Mouse (Mus musculus): ENCODE results near the gene Ptprk. TPM values are rescaled to one million over a fixed set of nuclear protein-coding genes. Genes with fewer than 3 reads are reported as not detected.

Gene Ptprk
- polyA plus RNA-seq, 1 experiment from 2014 or later: 17.3 TPM

- WGBS: 53% methylated on average over 5 of the region's 5 CpGs
- H3K9me3 ChIP-seq (ENCODE audit: control insufficient read depth, low read length): no peaks in the 10 kb centered on the region
- H3K4me2 ChIP-seq: no peak overlapping the region
- peaks cover 2% of the 10 kb centered on the region; the same call in 1 of the 2 replicates for H3K4me1 ChIP-seq (ENCODE audit: control insufficient read depth, insufficient read depth, low read length)
- no peak overlapping the region for H3K4me3 ChIP-seq (ENCODE audit: low read depth, low read length)
- no peaks in the 10 kb centered on the region for H3K36me3 ChIP-seq (ENCODE audit: control insufficient read depth, insufficient read depth, low read length)
- ATAC-seq (ENCODE audit: low FRiP score) (no peak), DNase-seq (ENCODE audit: low spot score, missing footprints) (no peak)
- no peak overlapping the region for H3K9ac ChIP-seq (ENCODE audit: low read length)
- H3K27me3 ChIP-seq (ENCODE audit: control insufficient read depth, insufficient read depth, low read length): no peaks in the 10 kb centered on the region
- H3K27ac ChIP-seq (ENCODE audit: low read depth, low read length): no peak overlapping the region
Measured at GRCm38 (mm10) chr10:28225536-28226075, 151.0 kb downstream of the Ptprk start.

GRCm38 (mm10) chr10:28227732-28228131 is 153.1 kb downstream of the Ptprk start:
- H3K27me3 ChIP-seq (ENCODE audit: control insufficient read depth, insufficient read depth, low read length): no peaks in the 10 kb centered on the region
- H3K9ac ChIP-seq (ENCODE audit: low read length): no peak overlapping the region
- H3K4me3 ChIP-seq (ENCODE audit: low read depth, low read length): no peak overlapping the region
- H3K4me2 ChIP-seq: no peak overlapping the region
- peaks cover 9% of the 10 kb centered on the region for H3K4me1 ChIP-seq (ENCODE audit: control insufficient read depth, insufficient read depth, low read length)
- 89% methylated on average over 4 of the region's 4 CpGs for WGBS
- DNase-seq (ENCODE audit: low spot score, missing footprints) (no peak), ATAC-seq (ENCODE audit: low FRiP score) (no peak)
- H3K9me3 ChIP-seq (ENCODE audit: control insufficient read depth, low read length): no peaks in the 10 kb centered on the region
- no peak overlapping the region for H3K27ac ChIP-seq (ENCODE audit: low read depth, low read length)
- H3K36me3 ChIP-seq (ENCODE audit: control insufficient read depth, insufficient read depth, low read length): no peaks in the 10 kb centered on the region

GRCm38 (mm10) chr10:28228208-28228607 is 153.6 kb downstream of the Ptprk start:
- peaks cover 9% of the 10 kb centered on the region for H3K4me1 ChIP-seq (ENCODE audit: control insufficient read depth, insufficient read depth, low read length)
- H3K4me2 ChIP-seq: no peak overlapping the region
- DNase-seq (ENCODE audit: low spot score, missing footprints): no peak
- H3K4me3 ChIP-seq (ENCODE audit: low read depth, low read length): no peak overlapping the region
- no peak overlapping the region for H3K9ac ChIP-seq (ENCODE audit: low read length)
- H3K36me3 ChIP-seq (ENCODE audit: control insufficient read depth, insufficient read depth, low read length): no peaks in the 10 kb centered on the region
- no peak for ATAC-seq (ENCODE audit: low FRiP score)
- 85% methylated on average over 1 of the region's 1 CpGs for WGBS
- H3K9me3 ChIP-seq (ENCODE audit: control insufficient read depth, low read length): no peaks in the 10 kb centered on the region
- no peaks in the 10 kb centered on the region for H3K27me3 ChIP-seq (ENCODE audit: control insufficient read depth, insufficient read depth, low read length)
- H3K27ac ChIP-seq (ENCODE audit: low read depth, low read length): no peak overlapping the region

- H3K4me3 ChIP-seq (ENCODE audit: low read depth, low read length): no peak overlapping the region
- WGBS: 13% methylated on average over 4 of the region's 4 CpGs
- no peak overlapping the region for H3K4me2 ChIP-seq
- no peaks in the 10 kb centered on the region for H3K9me3 ChIP-seq (ENCODE audit: control insufficient read depth, low read length)
- H3K27me3 ChIP-seq (ENCODE audit: control insufficient read depth, insufficient read depth, low read length): no peaks in the 10 kb centered on the region
- peaks cover 7% of the 10 kb centered on the region for H3K4me1 ChIP-seq (ENCODE audit: control insufficient read depth, insufficient read depth, low read length)
- peak; percentile 91 for ATAC-seq (ENCODE audit: low FRiP score)
- H3K27ac ChIP-seq (ENCODE audit: low read depth, low read length): 0 out of 2 replicates have a peak overlapping the region, but pooled peaks have one; percentile 41
- no peak overlapping the region for H3K9ac ChIP-seq (ENCODE audit: low read length)
- no peaks in the 10 kb centered on the region for H3K36me3 ChIP-seq (ENCODE audit: control insufficient read depth, insufficient read depth, low read length)
- DNase-seq (ENCODE audit: low spot score, missing footprints): peak; percentile 92
Measured at GRCm38 (mm10) chr10:28232273-28233167, 157.9 kb downstream of the Ptprk start.

- Histone ChIP-seq H3K27ac (ENCODE audit: low read depth, low read length) (no peak overlapping the region), H3K4me1 (ENCODE audit: control insufficient read depth, insufficient read depth, low read length) (peaks cover 12% of the 10 kb centered on the region), H3K27me3 (ENCODE audit: control insufficient read depth, insufficient read depth, low read length) (no peaks in the 10 kb centered on the region), H3K4me2 (no peak overlapping the region), H3K36me3 (ENCODE audit: control insufficient read depth, insufficient read depth, low read length) (no peaks in the 10 kb centered on the region), H3K9me3 (ENCODE audit: control insufficient read depth, low read length) (no peaks in the 10 kb centered on the region), H3K4me3 (ENCODE audit: low read depth, low read length) (no peak overlapping the region), H3K9ac (ENCODE audit: low read length) (no peak overlapping the region)
- no peak for ATAC-seq (ENCODE audit: low FRiP score)
- WGBS: 81% methylated on average over 4 of the region's 4 CpGs
- no peak for DNase-seq (ENCODE audit: low spot score, missing footprints)
Measured at GRCm38 (mm10) chr10:28249047-28249446, 174.4 kb downstream of the Ptprk start.

GRCm38 (mm10) chr10:28251385-28251784 is 176.8 kb downstream of the Ptprk start:
- peak overlapping the region; percentile 36; the same call in 1 of the 2 replicates for H3K27ac ChIP-seq (ENCODE audit: low read depth, low read length)
- ATAC-seq (ENCODE audit: low FRiP score): peak; percentile 30

GRCm38 (mm10) chr10:28260651-28261050 is 186.0 kb downstream of the Ptprk start:
- no peaks in the 10 kb centered on the region for H3K4me1 ChIP-seq (ENCODE audit: control insufficient read depth, insufficient read depth, low read length)
- no peak for DNase-seq (ENCODE audit: low spot score, missing footprints)

More at GRCm38 (mm10) chr10:28251385-28251784, 176.8 kb downstream of the Ptprk start:
- Histone ChIP-seq H3K9me3 (ENCODE audit: control insufficient read depth, low read length) (no peaks in the 10 kb centered on the region), H3K9ac (ENCODE audit: low read length) (no peak overlapping the region), H3K36me3 (ENCODE audit: control insufficient read depth, insufficient read depth, low read length) (no peaks in the 10 kb centered on the region), H3K4me3 (ENCODE audit: low read depth, low read length) (no peak overlapping the region), H3K4me1 (ENCODE audit: control insufficient read depth, insufficient read depth, low read length) (peaks cover 12% of the 10 kb centered on the region), H3K27me3 (ENCODE audit: control insufficient read depth, insufficient read depth, low read length) (no peaks in the 10 kb centered on the region), H3K4me2 (no peak overlapping the region)
- no peak for DNase-seq (ENCODE audit: low spot score, missing footprints)
- 37% methylated on average over 4 of the region's 4 CpGs for WGBS

GRCm38 (mm10) chr10:28262159-28262558 is 187.5 kb downstream of the Ptprk start:
- Histone ChIP-seq H3K4me3 (ENCODE audit: low read depth, low read length) (no peak overlapping the region), H3K4me2 (no peak overlapping the region), H3K36me3 (ENCODE audit: control insufficient read depth, insufficient read depth, low read length) (no peaks in the 10 kb centered on the region), H3K9me3 (ENCODE audit: control insufficient read depth, low read length) (no peaks in the 10 kb centered on the region), H3K9ac (ENCODE audit: low read length) (no peak overlapping the region), H3K27me3 (ENCODE audit: control insufficient read depth, insufficient read depth, low read length) (no peaks in the 10 kb centered on the region), H3K27ac (ENCODE audit: low read depth, low read length) (no peak overlapping the region), H3K4me1 (ENCODE audit: control insufficient read depth, insufficient read depth, low read length) (no peaks in the 10 kb centered on the region)
- no peak for DNase-seq (ENCODE audit: low spot score, missing footprints)
- 83% methylated on average over 3 of the region's 3 CpGs for WGBS
- no peak for ATAC-seq (ENCODE audit: low FRiP score)

More at GRCm38 (mm10) chr10:28260651-28261050, 186.0 kb downstream of the Ptprk start:
- no peak for ATAC-seq (ENCODE audit: low FRiP score)
- 75% methylated on average over 2 of the region's 2 CpGs for WGBS
- H3K27me3 ChIP-seq (ENCODE audit: control insufficient read depth, insufficient read depth, low read length): no peaks in the 10 kb centered on the region
- no peak overlapping the region for H3K9ac ChIP-seq (ENCODE audit: low read length)
- H3K4me3 ChIP-seq (ENCODE audit: low read depth, low read length): no peak overlapping the region
- H3K27ac ChIP-seq (ENCODE audit: low read depth, low read length): no peak overlapping the region; the same call in 1 of the 2 replicates
- no peaks in the 10 kb centered on the region for H3K9me3 ChIP-seq (ENCODE audit: control insufficient read depth, low read length)
- H3K36me3 ChIP-seq (ENCODE audit: control insufficient read depth, insufficient read depth, low read length): no peaks in the 10 kb centered on the region
- no peak overlapping the region for H3K4me2 ChIP-seq

- Histone ChIP-seq H3K27ac (ENCODE audit: low read depth, low read length) (no peak overlapping the region), H3K4me2 (no peak overlapping the region), H3K9me3 (ENCODE audit: control insufficient read depth, low read length) (no peaks in the 10 kb centered on the region), H3K9ac (ENCODE audit: low read length) (no peak overlapping the region), H3K36me3 (ENCODE audit: control insufficient read depth, insufficient read depth, low read length) (no peaks in the 10 kb centered on the region), H3K4me3 (ENCODE audit: low read depth, low read length) (no peak overlapping the region), H3K27me3 (ENCODE audit: control insufficient read depth, insufficient read depth, low read length) (no peaks in the 10 kb centered on the region), H3K4me1 (ENCODE audit: control insufficient read depth, insufficient read depth, low read length) (no peaks in the 10 kb centered on the region)
- WGBS: 76% methylated on average over 2 of the region's 2 CpGs
- ATAC-seq (ENCODE audit: low FRiP score): no peak
- DNase-seq (ENCODE audit: low spot score, missing footprints): no peak
Measured at GRCm38 (mm10) chr10:28263546-28263945, 188.9 kb downstream of the Ptprk start.
